Mouse (Mus musculus) intestine, embryonic 16.5 days (tissue): ENCODE results near the gene Pitpna. TPM values are rescaled to one million over a fixed set of nuclear protein-coding genes. Genes with fewer than 3 reads are reported as not detected.
A peak's percentile ranks its signal among the peaks of the same experiment; 100 is the strongest.

Source experiments
- ATAC-seq: fragments of 200-750 bp; cut with Nextera tagmentation; 2 replicates; pipeline ENCODE4 v1.8.0; 2017; ENCODE audit warnings: moderate TSS enrichment, moderate library complexity
- H3K27ac ChIP-seq: fragments of 300-500 bp; sonication (generic); 2 replicates; pipeline ENCODE4 v1.5.1; 2014; ENCODE audit warnings: mild to moderate bottlenecking, low read length
- H3K27me3 ChIP-seq: fragments of 300-500 bp; sonication (generic); replicated peaks from 2 replicates; pipeline ENCODE4 v1.6.1; 2014; ENCODE audit warnings: low read length, control low read depth, mixed read lengths; ENCODE audit not compliant: control insufficient read depth, insufficient read depth
- H3K36me3 ChIP-seq: fragments of 300-500 bp; sonication (generic); 2 replicates; pipeline ENCODE4 v1.6.1; 2014; ENCODE audit warnings: low read length, control low read depth; ENCODE audit not compliant: control insufficient read depth, insufficient read depth
- H3K4me1 ChIP-seq: fragments of 300-500 bp; sonication (generic); 2 replicates; pipeline ENCODE4 v1.6.1; 2014; ENCODE audit warnings: low read length, control low read depth, mixed read lengths; ENCODE audit not compliant: control insufficient read depth, insufficient read depth
- H3K4me2 ChIP-seq: fragments of 300-500 bp; sonication (generic); 2 replicates; pipeline ENCODE4 v1.6.1; 2014; ENCODE audit warnings: low read depth, low read length, control low read depth
- H3K4me3 ChIP-seq: fragments of 300-500 bp; sonication (generic); 2 replicates; pipeline ENCODE4 v1.5.1; 2014; ENCODE audit warnings: mild to moderate bottlenecking, low read length
- H3K9ac ChIP-seq: fragments of 300-500 bp; sonication (generic); 2 replicates; pipeline ENCODE4 v1.6.1; 2014; ENCODE audit warnings: low read depth, low read length
- H3K9me3 ChIP-seq: fragments of 300-500 bp; sonication (generic); 2 replicates; pipeline ENCODE4 v1.6.1; 2016; ENCODE audit warnings: low read length, control low read depth; ENCODE audit not compliant: control insufficient read depth
- WGBS: fragments of 180-500 bp; shearing (Covaris S2); extraction: QIAGEN DNeasy Blood & Tissue Kit; methylation state at CpG from one replicate; pipeline ENCODE4 v1.1.7; 2014; 5-methylcytosine and 5-hydroxymethylcytosine counted together
- polyA plus RNA-seq: library from polyadenylated mRNA; unstranded; fragments of >200 nt; fragmentation: Nextera tagmentation; extraction: Ambion mirVana; gene quantifications from 2 replicates; pipeline ENCODE4 v1.2.1, GENCODE M21; 2015

Gene Pitpna
- polyA plus RNA-seq, 1 experiment from 2014 or later, result 84.2 TPM

GRCm38 (mm10) chr11:75631561-75632225 lies 43.8 kb downstream of the Pitpna start:
- 4% methylated on average over 13 of the region's 13 CpGs for WGBS
- H3K9me3 ChIP-seq, result no peaks in the 10 kb centered on the region
- H3K4me2 ChIP-seq, result peak overlapping the region; percentile 83
- ATAC-seq, result no peak
- H3K4me1 ChIP-seq, result peaks cover 26% of the 10 kb centered on the region; the same call in 1 of the 2 replicates
- peaks cover 1% of the 10 kb centered on the region for H3K36me3 ChIP-seq
- peak overlapping the region; percentile 78 for H3K9ac ChIP-seq
- H3K4me3 ChIP-seq, result peak overlapping the region; percentile 88
- no peaks in the 10 kb centered on the region for H3K27me3 ChIP-seq
- no peak overlapping the region for H3K27ac ChIP-seq

GRCm38 (mm10) chr11:75632921-75633320 lies 45.0 kb downstream of the Pitpna start:
- H3K27me3 ChIP-seq, result no peaks in the 10 kb centered on the region
- no peak overlapping the region for H3K27ac ChIP-seq
- H3K9ac ChIP-seq, result no peak overlapping the region
- H3K4me1 ChIP-seq, result peaks cover 26% of the 10 kb centered on the region; the same call in 1 of the 2 replicates
- no peak overlapping the region for H3K4me3 ChIP-seq
- WGBS, result 90% methylated on average over 5 of the region's 5 CpGs
- H3K4me2 ChIP-seq, result no peak overlapping the region
- no peaks in the 10 kb centered on the region for H3K9me3 ChIP-seq
- ATAC-seq, result no peak
- H3K36me3 ChIP-seq, result no peaks in the 10 kb centered on the region; the same call in 1 of the 2 replicates

- Histone ChIP-seq H3K36me3 (no peaks in the 10 kb centered on the region), H3K27me3 (no peaks in the 10 kb centered on the region)
- 77% methylated on average over 3 of the region's 3 CpGs for WGBS
These were observed 46.9 kb downstream of the Pitpna start for GRCm38 (mm10) chr11:75634801-75635200.

GRCm38 (mm10) chr11:75635315-75635714 lies 47.4 kb downstream of the Pitpna start:
- Histone ChIP-seq H3K4me1 (peaks cover 16% of the 10 kb centered on the region; the same call in 1 of the 2 replicates), H3K9ac (no peak overlapping the region), H3K27ac (peak overlapping the region; percentile 27; the same call in 1 of the 2 replicates), H3K4me2 (no peak overlapping the region), H3K27me3 (no peaks in the 10 kb centered on the region), H3K36me3 (no peaks in the 10 kb centered on the region), H3K4me3 (no peak overlapping the region), H3K9me3 (no peaks in the 10 kb centered on the region)
- no peak for ATAC-seq
- WGBS, result 64% methylated on average over 11 of the region's 11 CpGs

More at GRCm38 (mm10) chr11:75634801-75635200, 46.9 kb downstream of the Pitpna start:
- Histone ChIP-seq H3K4me3 (no peak overlapping the region), H3K4me2 (no peak overlapping the region), H3K9me3 (no peaks in the 10 kb centered on the region), H3K9ac (no peak overlapping the region), H3K27ac (no peak overlapping the region; the same call in 1 of the 2 replicates), H3K4me1 (peaks cover 20% of the 10 kb centered on the region; the same call in 1 of the 2 replicates)
- ATAC-seq, result no peak

GRCm38 (mm10) chr11:75643323-75643722 lies 55.4 kb downstream of the Pitpna start:
- H3K9me3 ChIP-seq, result no peaks in the 10 kb centered on the region
- H3K27me3 ChIP-seq, result no peaks in the 10 kb centered on the region
- WGBS, result 80% methylated on average over 5 of the region's 5 CpGs
- H3K4me1 ChIP-seq, result no peaks in the 10 kb centered on the region
- no peak for ATAC-seq
- no peak overlapping the region for H3K9ac ChIP-seq
- H3K36me3 ChIP-seq, result no peaks in the 10 kb centered on the region
- no peak overlapping the region for H3K4me3 ChIP-seq
- no peak overlapping the region for H3K27ac ChIP-seq
- no peak overlapping the region for H3K4me2 ChIP-seq

- no peaks in the 10 kb centered on the region for H3K36me3 ChIP-seq
- no peaks in the 10 kb centered on the region for H3K27me3 ChIP-seq
- WGBS, result 81% methylated on average over 9 of the region's 9 CpGs
- H3K27ac ChIP-seq, result no peak overlapping the region
- no peak overlapping the region for H3K4me3 ChIP-seq
- no peak overlapping the region for H3K4me2 ChIP-seq
- H3K4me1 ChIP-seq, result no peaks in the 10 kb centered on the region
- no peaks in the 10 kb centered on the region for H3K9me3 ChIP-seq
- ATAC-seq, result no peak
- no peak overlapping the region for H3K9ac ChIP-seq
These were observed 56.8 kb downstream of the Pitpna start for GRCm38 (mm10) chr11:75644684-75645083.

- no peak overlapping the region for H3K9ac ChIP-seq
- H3K9me3 ChIP-seq, result no peaks in the 10 kb centered on the region
- 0 out of 2 replicates have a peak overlapping the region, but pooled peaks have one; percentile 42 for H3K27ac ChIP-seq
These were observed 59.8 kb downstream of the Pitpna start for GRCm38 (mm10) chr11:75647681-75648211.

GRCm38 (mm10) chr11:75649155-75649561 lies 61.3 kb downstream of the Pitpna start:
- Histone ChIP-seq H3K4me2 (no peak overlapping the region), H3K4me3 (no peak overlapping the region), H3K27ac (peak overlapping the region; percentile 55), H3K9ac (no peak overlapping the region), H3K9me3 (no peaks in the 10 kb centered on the region), H3K27me3 (no peaks in the 10 kb centered on the region), H3K4me1 (peaks cover 17% of the 10 kb centered on the region), H3K36me3 (no peaks in the 10 kb centered on the region)
- 65% methylated on average over 4 of the region's 4 CpGs for WGBS
- ATAC-seq, result no peak

More at GRCm38 (mm10) chr11:75647681-75648211, 59.8 kb downstream of the Pitpna start:
- no peak for ATAC-seq
- no peaks in the 10 kb centered on the region for H3K36me3 ChIP-seq
- peaks cover 7% of the 10 kb centered on the region for H3K4me1 ChIP-seq
- H3K4me3 ChIP-seq, result no peak overlapping the region
- WGBS, result 67% methylated on average over 6 of the region's 6 CpGs
- H3K4me2 ChIP-seq, result no peak overlapping the region
- H3K27me3 ChIP-seq, result no peaks in the 10 kb centered on the region

GRCm38 (mm10) chr11:75650311-75650710 lies 62.4 kb downstream of the Pitpna start, which contains the start of gene Myo1c:
Gene Myo1c (plus strand): TSS chr11:75650504.
- peak within 1 kb of the TSS; percentile 78 for H3K4me2 ChIP-seq
- no peaks in the 10 kb centered on the region for H3K36me3 ChIP-seq
- peak within 1 kb of the TSS; percentile 92 for H3K9ac ChIP-seq
- no peaks in the 10 kb centered on the region for H3K9me3 ChIP-seq
- no peaks in the 10 kb centered on the region for H3K27me3 ChIP-seq
- 76% methylated on average over 7 of the region's 7 CpGs for WGBS
- peak within 1 kb of the TSS; percentile 77 for H3K4me3 ChIP-seq
- no peak for ATAC-seq
- H3K4me1 ChIP-seq, result peaks cover 29% of the 10 kb centered on the region
- H3K27ac ChIP-seq, result peak within 1 kb of the TSS; percentile 96
